Mouse (Mus musculus): ENCODE measurements around the gene Dnajc30. TPM values are rescaled to one million over a fixed set of nuclear protein-coding genes. Genes with fewer than 3 reads are reported as not detected.

Gene Dnajc30
- polyA plus RNA-seq, 1 experiment, result 34.8 TPM

- no peak for DNase-seq (ENCODE audit: low read depth)
- TF ChIP-seq CTCF (IDR thresholded peaks at IDR 0.05; ENCODE audit: borderline replicate concordance, extremely low read depth, insufficient read depth, insufficient read length) (no peak), POLR2A (IDR thresholded peaks at IDR 0.05; ENCODE audit: borderline replicate concordance, extremely low read depth, insufficient read depth, insufficient read length, poor library complexity, severe bottlenecking) (no peak)
Observed at GRCm38 (mm10) chr5:135080539-135080938, 16.5 kb downstream of the Dnajc30 start.

GRCm38 (mm10) chr5:135086871-135087270 lies 22.9 kb downstream of the Dnajc30 start:
- TF ChIP-seq POLR2A (IDR thresholded peaks at IDR 0.05; ENCODE audit: borderline replicate concordance, extremely low read depth, insufficient read depth, insufficient read length, poor library complexity, severe bottlenecking) (no peak), CTCF (IDR thresholded peaks at IDR 0.05; ENCODE audit: borderline replicate concordance, extremely low read depth, insufficient read depth, insufficient read length) (no peak)
- no peak for DNase-seq (ENCODE audit: low read depth)

GRCm38 (mm10) chr5:135089653-135090052 lies 25.7 kb downstream of the Dnajc30 start, which contains the start of gene Mlxipl:
Gene Mlxipl, plus strand, starts transcription at chr5:135089890.
- TF ChIP-seq POLR2A (IDR thresholded peaks at IDR 0.05; ENCODE audit: borderline replicate concordance, extremely low read depth, insufficient read depth, insufficient read length, poor library complexity, severe bottlenecking) (no peak), CTCF (IDR thresholded peaks at IDR 0.05; ENCODE audit: borderline replicate concordance, extremely low read depth, insufficient read depth, insufficient read length) (no peak)
- DNase-seq (ENCODE audit: low read depth), result no peak

GRCm38 (mm10) chr5:135100981-135101380 lies 37.0 kb downstream of the Dnajc30 start:
- no peak for DNase-seq (ENCODE audit: low read depth)
- no peak for TF ChIP-seq POLR2A (IDR thresholded peaks at IDR 0.05; ENCODE audit: borderline replicate concordance, extremely low read depth, insufficient read depth, insufficient read length, poor library complexity, severe bottlenecking)
- TF ChIP-seq CTCF (IDR thresholded peaks at IDR 0.05; ENCODE audit: borderline replicate concordance, extremely low read depth, insufficient read depth, insufficient read length), result no peak

- peak; percentile 4 for DNase-seq (ENCODE audit: low read depth)
- TF ChIP-seq POLR2A (IDR thresholded peaks at IDR 0.05; ENCODE audit: borderline replicate concordance, extremely low read depth, insufficient read depth, insufficient read length, poor library complexity, severe bottlenecking), result no peak
- TF ChIP-seq CTCF (IDR thresholded peaks at IDR 0.05; ENCODE audit: borderline replicate concordance, extremely low read depth, insufficient read depth, insufficient read length), result peak; percentile 54; the same call in 1 of the 2 replicates
Observed at GRCm38 (mm10) chr5:135103999-135104660, 40.1 kb downstream of the Dnajc30 start.

- peak; percentile 96 for DNase-seq (ENCODE audit: low read depth)
- no peak for TF ChIP-seq CTCF (IDR thresholded peaks at IDR 0.05; ENCODE audit: borderline replicate concordance, extremely low read depth, insufficient read depth, insufficient read length)
- TF ChIP-seq POLR2A (IDR thresholded peaks at IDR 0.05; ENCODE audit: borderline replicate concordance, extremely low read depth, insufficient read depth, insufficient read length, poor library complexity, severe bottlenecking), result peak; percentile 32; the same call in 1 of the 2 replicates
Observed at GRCm38 (mm10) chr5:135106758-135107256, 42.8 kb downstream of the Dnajc30 start.

- TF ChIP-seq POLR2A (IDR thresholded peaks at IDR 0.05; ENCODE audit: borderline replicate concordance, extremely low read depth, insufficient read depth, insufficient read length, poor library complexity, severe bottlenecking) (no peak), CTCF (IDR thresholded peaks at IDR 0.05; ENCODE audit: borderline replicate concordance, extremely low read depth, insufficient read depth, insufficient read length) (peak; percentile 64)
- peak; percentile 62 for DNase-seq (ENCODE audit: low read depth)
Observed at GRCm38 (mm10) chr5:135107521-135108501, 43.8 kb downstream of the Dnajc30 start.

- TF ChIP-seq CTCF (IDR thresholded peaks at IDR 0.05; ENCODE audit: borderline replicate concordance, extremely low read depth, insufficient read depth, insufficient read length) (no peak), POLR2A (IDR thresholded peaks at IDR 0.05; ENCODE audit: borderline replicate concordance, extremely low read depth, insufficient read depth, insufficient read length, poor library complexity, severe bottlenecking) (no peak)
- no peak for DNase-seq (ENCODE audit: low read depth)
Observed at GRCm38 (mm10) chr5:135109017-135109416, 45.0 kb downstream of the Dnajc30 start.

- DNase-seq (ENCODE audit: low read depth), result no peak
- TF ChIP-seq POLR2A (IDR thresholded peaks at IDR 0.05; ENCODE audit: borderline replicate concordance, extremely low read depth, insufficient read depth, insufficient read length, poor library complexity, severe bottlenecking) (no peak), CTCF (IDR thresholded peaks at IDR 0.05; ENCODE audit: borderline replicate concordance, extremely low read depth, insufficient read depth, insufficient read length) (no peak)
Observed at GRCm38 (mm10) chr5:135109426-135109825, 45.4 kb downstream of the Dnajc30 start.

- TF ChIP-seq POLR2A (IDR thresholded peaks at IDR 0.05; ENCODE audit: borderline replicate concordance, extremely low read depth, insufficient read depth, insufficient read length, poor library complexity, severe bottlenecking) (no peak), CTCF (IDR thresholded peaks at IDR 0.05; ENCODE audit: borderline replicate concordance, extremely low read depth, insufficient read depth, insufficient read length) (no peak)
- DNase-seq (ENCODE audit: low read depth), result no peak
Observed at GRCm38 (mm10) chr5:135109976-135110375, 46.0 kb downstream of the Dnajc30 start.

- no peak for DNase-seq (ENCODE audit: low read depth)
- TF ChIP-seq POLR2A (IDR thresholded peaks at IDR 0.05; ENCODE audit: borderline replicate concordance, extremely low read depth, insufficient read depth, insufficient read length, poor library complexity, severe bottlenecking) (no peak), CTCF (IDR thresholded peaks at IDR 0.05; ENCODE audit: borderline replicate concordance, extremely low read depth, insufficient read depth, insufficient read length) (no peak)
Observed at GRCm38 (mm10) chr5:135113782-135114181, 49.8 kb downstream of the Dnajc30 start.

All from brain, embryonic 14.5 days (tissue).